Mouse (Mus musculus): ENCODE data around the gene 5330417H12Rik. TPM values are rescaled to one million over a fixed set of nuclear protein-coding genes. Genes with fewer than 3 reads are reported as not detected.

The 5330417H12Rik gene
- polyA plus RNA-seq, 1 experiment from 2014 or later = not detected

GRCm38 (mm10) chr7:107661189-107661842 is 36.4 kb upstream of the 5330417H12Rik start:
- H3K27me3 ChIP-seq (ENCODE audit: control insufficient read depth, insufficient read depth, low read depth, low read length) = no peaks in the 10 kb centered on the region
- peaks cover 6% of the 10 kb centered on the region for H3K4me1 ChIP-seq (ENCODE audit: control insufficient read depth, low read depth, low read length)
- no peaks in the 10 kb centered on the region for H3K36me3 ChIP-seq (ENCODE audit: control insufficient read depth, insufficient read depth)
- H3K4me3 ChIP-seq (ENCODE audit: low read depth, low read length) = no peak overlapping the region
- H3K4me2 ChIP-seq (ENCODE audit: low read depth, low read length) = no peak overlapping the region
- WGBS (ENCODE audit: insufficient replicate concordance) = 26% methylated on average over 8 of the region's 8 CpGs
- no peak overlapping the region for H3K9ac ChIP-seq (ENCODE audit: low read depth, low read length)
- no peak overlapping the region for H3K27ac ChIP-seq (ENCODE audit: low read length)
- peak; percentile 47 for ATAC-seq (ENCODE audit: low read depth)
- no peaks in the 10 kb centered on the region for H3K9me3 ChIP-seq (replicated peaks; ENCODE audit: control insufficient read depth, low read length)

GRCm38 (mm10) chr7:107659186-107659918 is 34.4 kb upstream of the 5330417H12Rik start:
- Histone ChIP-seq H3K9ac (ENCODE audit: low read depth, low read length) (no peak overlapping the region), H3K27me3 (ENCODE audit: control insufficient read depth, insufficient read depth, low read depth, low read length) (no peaks in the 10 kb centered on the region), H3K4me1 (ENCODE audit: control insufficient read depth, low read depth, low read length) (peaks cover 4% of the 10 kb centered on the region), H3K36me3 (ENCODE audit: control insufficient read depth, insufficient read depth) (no peaks in the 10 kb centered on the region), H3K4me3 (ENCODE audit: low read depth, low read length) (no peak overlapping the region), H3K9me3 (replicated peaks; ENCODE audit: control insufficient read depth, low read length) (no peaks in the 10 kb centered on the region), H3K27ac (ENCODE audit: low read length) (no peak overlapping the region), H3K4me2 (ENCODE audit: low read depth, low read length) (no peak overlapping the region)
- WGBS (ENCODE audit: insufficient replicate concordance) = 63% methylated on average over 8 of the region's 8 CpGs
- no peak for ATAC-seq (ENCODE audit: low read depth)

- Histone ChIP-seq H3K9me3 (replicated peaks; ENCODE audit: control insufficient read depth, low read length) (no peaks in the 10 kb centered on the region), H3K27me3 (ENCODE audit: control insufficient read depth, insufficient read depth, low read depth, low read length) (no peaks in the 10 kb centered on the region), H3K4me2 (ENCODE audit: low read depth, low read length) (no peak overlapping the region), H3K4me3 (ENCODE audit: low read depth, low read length) (no peak overlapping the region), H3K4me1 (ENCODE audit: control insufficient read depth, low read depth, low read length) (no peaks in the 10 kb centered on the region; the same call in 1 of the 2 replicates), H3K36me3 (ENCODE audit: control insufficient read depth, insufficient read depth) (no peaks in the 10 kb centered on the region), H3K9ac (ENCODE audit: low read depth, low read length) (no peak overlapping the region), H3K27ac (ENCODE audit: low read length) (no peak overlapping the region)
- ATAC-seq (ENCODE audit: low read depth) = no peak
- 16% methylated on average over 6 of the region's 6 CpGs for WGBS (ENCODE audit: insufficient replicate concordance)
Observed at GRCm38 (mm10) chr7:107656451-107656850, 31.5 kb upstream of the 5330417H12Rik start.

- no peak overlapping the region for H3K4me2 ChIP-seq (ENCODE audit: low read depth, low read length)
- no peaks in the 10 kb centered on the region for H3K36me3 ChIP-seq (ENCODE audit: control insufficient read depth, insufficient read depth)
- no peak overlapping the region for H3K4me3 ChIP-seq (ENCODE audit: low read depth, low read length)
- H3K27me3 ChIP-seq (ENCODE audit: control insufficient read depth, insufficient read depth, low read depth, low read length) = no peaks in the 10 kb centered on the region
- H3K27ac ChIP-seq (ENCODE audit: low read length) = no peak overlapping the region
- no peak for ATAC-seq (ENCODE audit: low read depth)
- H3K9me3 ChIP-seq (replicated peaks; ENCODE audit: control insufficient read depth, low read length) = no peaks in the 10 kb centered on the region
- no peaks in the 10 kb centered on the region for H3K4me1 ChIP-seq (ENCODE audit: control insufficient read depth, low read depth, low read length)
- WGBS (ENCODE audit: insufficient replicate concordance) = 14% methylated on average over 1 of the region's 1 CpGs
- H3K9ac ChIP-seq (ENCODE audit: low read depth, low read length) = no peak overlapping the region
Observed at GRCm38 (mm10) chr7:107651821-107652220, 26.9 kb upstream of the 5330417H12Rik start.

- no peak overlapping the region for H3K27ac ChIP-seq (ENCODE audit: low read length)
- no peak overlapping the region for H3K9ac ChIP-seq (ENCODE audit: low read depth, low read length)
- no peaks in the 10 kb centered on the region for H3K4me1 ChIP-seq (ENCODE audit: control insufficient read depth, low read depth, low read length)
- no peak for ATAC-seq (ENCODE audit: low read depth)
- H3K36me3 ChIP-seq (ENCODE audit: control insufficient read depth, insufficient read depth) = no peaks in the 10 kb centered on the region
- no peaks in the 10 kb centered on the region for H3K27me3 ChIP-seq (ENCODE audit: control insufficient read depth, insufficient read depth, low read depth, low read length)
- WGBS (ENCODE audit: insufficient replicate concordance) = 68% methylated on average over 7 of the region's 7 CpGs
- no peak overlapping the region for H3K4me3 ChIP-seq (ENCODE audit: low read depth, low read length)
- no peaks in the 10 kb centered on the region for H3K9me3 ChIP-seq (replicated peaks; ENCODE audit: control insufficient read depth, low read length)
- H3K4me2 ChIP-seq (ENCODE audit: low read depth, low read length) = no peak overlapping the region
Observed at GRCm38 (mm10) chr7:107649990-107650389, 25.0 kb upstream of the 5330417H12Rik start.

- H3K36me3 ChIP-seq (ENCODE audit: control insufficient read depth, insufficient read depth) = no peaks in the 10 kb centered on the region
- H3K27ac ChIP-seq (ENCODE audit: low read length) = no peak overlapping the region
- no peaks in the 10 kb centered on the region for H3K27me3 ChIP-seq (ENCODE audit: control insufficient read depth, insufficient read depth, low read depth, low read length)
- H3K9ac ChIP-seq (ENCODE audit: low read depth, low read length) = no peak overlapping the region
- 74% methylated on average over 12 of the region's 12 CpGs for WGBS (ENCODE audit: insufficient replicate concordance)
- no peak overlapping the region for H3K4me2 ChIP-seq (ENCODE audit: low read depth, low read length)
- no peak for ATAC-seq (ENCODE audit: low read depth)
- H3K9me3 ChIP-seq (replicated peaks; ENCODE audit: control insufficient read depth, low read length) = no peaks in the 10 kb centered on the region
- no peaks in the 10 kb centered on the region for H3K4me1 ChIP-seq (ENCODE audit: control insufficient read depth, low read depth, low read length)
- no peak overlapping the region for H3K4me3 ChIP-seq (ENCODE audit: low read depth, low read length)
Observed at GRCm38 (mm10) chr7:107648937-107649688, 24.2 kb upstream of the 5330417H12Rik start.

GRCm38 (mm10) chr7:107644987-107645386 is 20.0 kb upstream of the 5330417H12Rik start:
- no peak overlapping the region for H3K27ac ChIP-seq (ENCODE audit: low read length)
- H3K4me1 ChIP-seq (ENCODE audit: control insufficient read depth, low read depth, low read length) = no peaks in the 10 kb centered on the region
- no peaks in the 10 kb centered on the region for H3K27me3 ChIP-seq (ENCODE audit: control insufficient read depth, insufficient read depth, low read depth, low read length)
- no peak overlapping the region for H3K4me2 ChIP-seq (ENCODE audit: low read depth, low read length)
- WGBS (ENCODE audit: insufficient replicate concordance) = 66% methylated on average over 2 of the region's 2 CpGs
- no peak overlapping the region for H3K4me3 ChIP-seq (ENCODE audit: low read depth, low read length)
- no peaks in the 10 kb centered on the region for H3K9me3 ChIP-seq (replicated peaks; ENCODE audit: control insufficient read depth, low read length)
- ATAC-seq (ENCODE audit: low read depth) = no peak
- H3K9ac ChIP-seq (ENCODE audit: low read depth, low read length) = no peak overlapping the region
- no peaks in the 10 kb centered on the region for H3K36me3 ChIP-seq (ENCODE audit: control insufficient read depth, insufficient read depth)

- no peak overlapping the region for H3K4me3 ChIP-seq (ENCODE audit: low read depth, low read length)
- no peaks in the 10 kb centered on the region for H3K9me3 ChIP-seq (replicated peaks; ENCODE audit: control insufficient read depth, low read length)
- H3K9ac ChIP-seq (ENCODE audit: low read depth, low read length) = no peak overlapping the region
- WGBS (ENCODE audit: insufficient replicate concordance) = 62% methylated on average over 7 of the region's 7 CpGs
- no peak overlapping the region for H3K4me2 ChIP-seq (ENCODE audit: low read depth, low read length)
- no peaks in the 10 kb centered on the region for H3K4me1 ChIP-seq (ENCODE audit: control insufficient read depth, low read depth, low read length)
- no peak for ATAC-seq (ENCODE audit: low read depth)
- H3K36me3 ChIP-seq (ENCODE audit: control insufficient read depth, insufficient read depth) = no peaks in the 10 kb centered on the region
- H3K27me3 ChIP-seq (ENCODE audit: control insufficient read depth, insufficient read depth, low read depth, low read length) = no peaks in the 10 kb centered on the region
- H3K27ac ChIP-seq (ENCODE audit: low read length) = no peak overlapping the region
Observed at GRCm38 (mm10) chr7:107642586-107643275, 17.8 kb upstream of the 5330417H12Rik start.
